Mouse (Mus musculus) cortical plate, adult 2 months (tissue): ENCODE data around the gene Saxo1.

Experiments
- CTCF ChIP-seq: fragments of 200-500 bp; IDR thresholded peaks from 2 replicates; pipeline ENCODE4 v1.5.1; 2011; ENCODE audit warnings: mild to moderate bottlenecking, control low read depth, low read length; ENCODE audit not compliant: insufficient read depth; ENCODE audit errors: extremely low read depth
- POLR2A ChIP-seq: fragments of 200-500 bp; IDR thresholded peaks from 2 replicates; pipeline ENCODE4 v1.6.1; 2011; ENCODE audit warnings: mild to moderate bottlenecking, low read length, control low read depth; ENCODE audit not compliant: insufficient read depth; ENCODE audit errors: extremely low read depth

GRCm38 (mm10) chr4:86464808-86465207 is 93.3 kb downstream of the Saxo1 start:
- no peak for TF ChIP-seq CTCF
- TF ChIP-seq POLR2A, result no peak
